Mouse (Mus musculus) bone marrow macrophage, adult 2 months (primary cell): ENCODE measurements around the gene Myh2. TPM values are rescaled to one million over a fixed set of nuclear protein-coding genes. Genes with fewer than 3 reads are reported as not detected.

Source experiments
- H3K27ac ChIP-seq: 2 replicates; pipeline ENCODE4 v1.5.1; 2012; ENCODE audit warnings: low read depth, low read length; ENCODE audit not compliant: insufficient read depth
- H3K4me1 ChIP-seq: 2 replicates; pipeline ENCODE4 v1.6.1; 2012; ENCODE audit warnings: low read length; ENCODE audit not compliant: control insufficient read depth, insufficient read depth
- H3K4me3 ChIP-seq: 2 replicates; pipeline ENCODE4 v1.5.1; 2012; ENCODE audit warnings: mild to moderate bottlenecking, low read length, moderate library complexity; ENCODE audit not compliant: insufficient read depth
- CTCF ChIP-seq: IDR thresholded peaks from 2 replicates; pipeline ENCODE4 v1.5.1; 2012; ENCODE audit warnings: low read depth, mild to moderate bottlenecking, low read length, moderate library complexity
- POLR2A ChIP-seq: IDR thresholded peaks from 2 replicates; pipeline ENCODE4 v1.6.1; 2012; ENCODE audit warnings: mild to moderate bottlenecking, low read depth, low read length, borderline replicate concordance
- polyA plus RNA-seq: library from polyadenylated mRNA; stranded (reverse); fragments of >200 nt; gene quantifications from 2 replicates; pipeline ENCODE4 v1.2.4, GENCODE M21; 2012; ENCODE audit not compliant: missing spikeins, insufficient read depth, insufficient read length

The Myh2 gene
- polyA plus RNA-seq, 1 experiment: not detected

DNA sequence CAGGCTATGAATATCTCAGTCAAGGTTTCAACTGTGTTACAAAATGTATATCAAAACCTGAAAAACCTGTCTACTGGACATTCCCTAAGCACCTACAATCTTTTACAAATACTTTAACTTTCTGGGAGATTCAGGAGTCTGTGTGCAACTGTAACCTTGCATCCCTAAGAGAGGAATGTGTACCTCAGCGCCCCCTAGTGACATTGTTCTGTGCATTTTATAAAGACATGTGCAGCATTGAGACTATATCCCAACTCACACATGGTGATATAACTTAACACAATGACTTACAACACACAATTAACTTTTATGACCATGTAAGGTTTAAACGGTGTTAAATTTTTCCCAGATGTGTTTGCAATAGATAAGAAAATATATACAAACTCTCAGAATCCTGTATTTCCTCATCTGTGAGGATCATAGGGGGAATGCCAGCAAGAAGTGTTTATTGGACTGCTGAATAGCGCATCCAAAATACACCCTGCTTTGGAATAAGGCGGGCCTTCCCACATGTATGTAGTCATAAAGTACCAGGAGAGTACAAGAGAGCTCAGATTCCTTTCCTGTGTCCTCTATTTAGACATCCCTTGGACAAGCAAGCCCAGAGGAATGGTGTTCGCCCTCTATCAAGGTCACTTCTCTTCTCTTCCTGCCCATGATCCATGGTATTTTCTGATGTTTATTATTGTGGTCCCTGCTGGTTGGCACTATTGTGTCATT, 65.0 kb downstream of the Myh2 start:
- Histone ChIP-seq H3K27ac (no peak overlapping the region), H3K4me1 (no peaks in the 10 kb centered on the region), H3K4me3 (no peak overlapping the region)
- TF ChIP-seq CTCF (no peak), POLR2A (no peak)

DNA sequence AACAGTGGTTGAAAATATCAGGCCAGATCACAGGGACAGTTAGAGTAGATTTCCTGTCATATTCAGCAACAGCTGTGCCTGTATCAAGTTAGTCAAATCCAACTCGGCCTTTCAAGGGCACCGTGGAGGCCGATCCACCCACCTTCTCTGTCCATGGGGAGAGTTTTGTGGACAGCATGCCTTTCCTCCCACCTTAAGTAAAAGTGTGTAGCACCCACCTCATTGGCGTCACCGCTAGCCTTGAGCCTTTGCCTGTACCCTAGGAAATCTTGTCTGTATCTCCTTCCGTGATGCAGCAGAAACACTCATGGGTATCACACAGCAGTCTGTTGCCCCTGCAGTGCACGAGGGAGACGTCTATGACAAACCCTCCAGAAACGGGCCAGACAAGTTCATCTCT, 66.0 kb downstream of the Myh2 start:
- Histone ChIP-seq H3K4me3 (no peak overlapping the region), H3K27ac (no peak overlapping the region), H3K4me1 (no peaks in the 10 kb centered on the region)
- no peak for TF ChIP-seq CTCF
- TF ChIP-seq POLR2A: no peak

DNA sequence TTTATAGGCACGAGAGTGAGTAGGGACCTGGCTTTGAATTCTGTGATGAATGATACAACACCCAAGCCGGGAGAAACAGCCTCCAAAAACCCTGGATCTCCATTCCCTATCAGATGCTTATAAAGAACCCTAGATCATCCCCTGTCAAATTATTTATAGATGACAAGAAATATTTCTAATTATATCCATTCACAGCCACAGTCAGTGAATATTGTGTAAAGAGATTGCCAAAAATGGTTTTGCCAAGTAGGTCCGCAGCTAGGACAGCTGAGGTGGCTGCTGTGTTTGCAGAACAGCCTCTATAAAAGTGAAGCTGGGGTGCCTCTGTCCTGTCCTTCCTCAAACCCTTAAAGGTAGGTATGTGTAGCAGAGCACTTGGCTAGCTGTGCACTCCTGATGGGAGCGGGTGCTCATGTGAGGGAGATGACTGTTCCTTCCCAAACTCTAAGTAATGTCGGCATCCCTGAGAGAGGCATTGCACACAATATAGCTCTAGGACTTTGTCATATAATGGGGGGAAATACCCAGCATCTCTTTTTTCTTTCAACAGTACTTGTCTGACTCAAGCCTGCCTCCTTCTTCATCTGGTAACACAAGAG, 66.8 kb downstream of the Myh2 start, which contains the start of gene Myh4:
Gene Myh4 (plus strand): TSS at position 549 of the 599 bp plus-strand sequence.
- TF ChIP-seq POLR2A (no peak), CTCF (no peak)
- no peak within 1 kb of the TSS for H3K4me3 ChIP-seq
- H3K27ac ChIP-seq: no peak within 1 kb of the TSS
- no peaks in the 10 kb centered on the region for H3K4me1 ChIP-seq

DNA sequence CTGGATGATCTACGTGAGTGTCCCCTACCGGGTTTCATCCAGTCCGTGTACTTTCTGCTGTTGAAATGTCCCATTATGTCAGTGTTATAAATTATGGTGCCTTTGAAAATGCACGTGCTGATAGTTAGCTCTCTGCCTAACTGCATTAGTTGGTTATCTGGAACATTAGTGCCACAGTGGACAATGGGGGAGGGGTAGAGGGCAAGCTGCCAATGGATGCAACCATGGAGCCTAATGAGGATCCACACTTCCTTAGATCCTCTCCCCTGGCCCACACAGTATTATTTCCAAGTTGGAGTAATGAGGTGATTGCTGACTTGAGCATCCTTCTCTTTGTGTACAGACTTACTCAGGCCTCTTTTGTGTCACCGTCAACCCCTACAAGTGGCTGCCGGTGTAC, 70.2 kb downstream of the Myh2 start:
- TF ChIP-seq CTCF (no peak), POLR2A (no peak)
- Histone ChIP-seq H3K27ac (no peak overlapping the region), H3K4me3 (no peak overlapping the region), H3K4me1 (no peaks in the 10 kb centered on the region)

Other genes starting within 250 kb of the Myh2 start
- gene Tmem238l, start 214.4 kb upstream of the Myh2 start, polyA plus RNA-seq: not detected in 2 replicates
- 6.7 and 8.1 TPM in 2 replicates for gene Tmem220, start 145.9 kb upstream of the Myh2 start, polyA plus RNA-seq
- gene Adprm, start 118.4 kb upstream of the Myh2 start, polyA plus RNA-seq: 29.4 and 30.6 TPM in 2 replicates
- 8.7 and 8.8 TPM in 2 replicates for gene Sco1, start 118.4 kb upstream of the Myh2 start, polyA plus RNA-seq
- gene Myh3, start 92.7 kb upstream of the Myh2 start, polyA plus RNA-seq: not detected in 2 replicates
- gene Myh1, start 29.0 kb downstream of the Myh2 start, polyA plus RNA-seq: 0.25 and 0.29 TPM in 2 replicates
- gene Myh4, start 67.0 kb downstream of the Myh2 start, polyA plus RNA-seq: 0.27 and 0.41 TPM in 2 replicates
- not detected in 2 replicates for gene Myh8, start 106.1 kb downstream of the Myh2 start, polyA plus RNA-seq
- not detected in 2 replicates for gene Myh13, start 150.6 kb downstream of the Myh2 start, polyA plus RNA-seq